Mouse (Mus musculus): ENCODE results near the gene Umad1.
A peak's percentile ranks its signal among the peaks of the same experiment; 100 is the strongest.

DNA sequence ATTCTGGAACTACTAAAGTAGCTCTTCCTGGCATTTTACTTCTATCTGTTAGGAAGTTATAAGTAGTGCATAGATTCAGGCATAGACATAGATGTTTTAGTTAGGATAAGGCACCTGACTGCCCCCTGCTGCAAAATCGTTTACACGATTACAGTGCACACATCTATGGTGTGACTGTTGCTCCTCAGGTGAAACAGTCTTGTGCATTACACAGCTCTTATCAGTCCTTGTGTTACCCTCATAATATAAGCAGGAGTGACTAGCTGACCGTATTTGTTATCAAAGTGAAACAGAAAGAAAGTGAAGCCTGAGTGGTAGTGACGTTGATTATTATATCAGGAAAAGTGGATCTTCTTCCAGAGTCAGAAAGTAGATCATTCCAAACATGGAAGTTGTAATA, 84.2 kb downstream of the Umad1 start:
- TF ChIP-seq CTCF (IDR thresholded peaks at IDR 0.05; ENCODE audit: low read depth), result 0 out of 2 replicates have a peak, but pooled peaks have one; percentile 23
- TF ChIP-seq EP300 (IDR thresholded peaks at IDR 0.05; ENCODE audit: low read depth), result 0 out of 2 replicates have a peak, but pooled peaks have one; percentile 11
